Mouse (Mus musculus) CH12.LX (cell line): Measurements from ENCODE around the gene Pla2g2d. TPM values are rescaled to one million over a fixed set of nuclear protein-coding genes. Genes with fewer than 3 reads are reported as not detected.

Source experiments
- DNase-seq: peaks from one replicate; pipeline ENCODE4 v3.0.0-alpha.2; 2013; ENCODE audit errors: extremely low read depth
- H3K27ac ChIP-seq: 2 replicates; pipeline ENCODE4 v1.5.1; 2012; ENCODE audit warnings: low read depth, mild to moderate bottlenecking, control low read depth, moderate library complexity; ENCODE audit not compliant: insufficient read depth
- H3K27me3 ChIP-seq: replicated peaks from 2 replicates; pipeline ENCODE3; 2012; ENCODE audit warnings: inconsistent platforms
- H3K36me3 ChIP-seq, 2 experiments: replicated peaks in 1 of 2; 2 replicates each; pipeline versions ENCODE3 to v1.6.1; 2012; ENCODE audit warnings: inconsistent platforms in 1 of 2, low read length in 1 of 2, mild to moderate bottlenecking in 1 of 2, mixed read lengths in 1 of 2, moderate library complexity in 1 of 2; ENCODE audit not compliant: control insufficient read depth in 1 of 2, insufficient read depth in 1 of 2
- H3K4me1 ChIP-seq, 2 experiments: 2 replicates each; pipeline ENCODE4 v1.6.1; 2012; ENCODE audit warnings: inconsistent platforms in 1 of 2, moderate library complexity in 1 of 2; ENCODE audit not compliant: insufficient read depth in 2 of 2, control insufficient read depth in 1 of 2
- H3K4me2 ChIP-seq: 2 replicates; pipeline ENCODE4 v1.6.1; 2012; ENCODE audit warnings: low read depth, mild to moderate bottlenecking, control low read depth; ENCODE audit not compliant: poor library complexity, insufficient read depth, severe bottlenecking
- H3K4me3 ChIP-seq, 3 experiments: fragments of 150-350 bp in 1 of 3; sonication (generic) in 1 of 3; replicated peaks in 1 of 3; 2 replicates each; pipeline versions ENCODE3 to v1.5.1; 2011 to 2012; ENCODE audit warnings: low read depth in 2 of 3, low read length in 2 of 3, mild to moderate bottlenecking in 2 of 3, moderate library complexity in 2 of 3, control low read depth in 1 of 3, improper control_type of control experiment in 1 of 3, inconsistent platforms in 1 of 3, mixed read lengths in 1 of 3; ENCODE audit not compliant: poor library complexity in 1 of 3
- H3K79me2 ChIP-seq: replicated peaks from 2 replicates; pipeline ENCODE4 v1.6.1; 2012; ENCODE audit warnings: mild to moderate bottlenecking, moderate library complexity; ENCODE audit not compliant: control insufficient read depth, poor library complexity, insufficient read depth, severe bottlenecking; ENCODE audit errors: extremely low read depth
- H3K9ac ChIP-seq: 2 replicates; pipeline ENCODE4 v1.6.1; 2012; ENCODE audit warnings: low read depth, mild to moderate bottlenecking, control low read depth, moderate library complexity; ENCODE audit not compliant: insufficient read depth
- H3K9me3 ChIP-seq: replicated peaks from 2 replicates; pipeline ENCODE3; 2012; ENCODE audit warnings: low read length, inconsistent platforms, mixed read lengths
- CHD1 ChIP-seq: IDR thresholded peaks from 2 replicates; pipeline ENCODE4 v1.6.1; 2012; ENCODE audit warnings: low read depth, low read length, improper control_type of control experiment, inconsistent platforms
- CHD2 ChIP-seq: IDR thresholded peaks from 2 replicates; pipeline ENCODE4 v1.6.1; 2011; ENCODE audit warnings: low read length, improper control_type of control experiment
- CTCF ChIP-seq, 2 experiments: IDR thresholded peaks in 1 of 2; conservative IDR thresholded peaks in 1 of 2; 2 replicates each; pipeline ENCODE4 v1.5.1; 2011 to 2012; ENCODE audit warnings: low read depth in 2 of 2, low read length in 2 of 2, improper control_type of control experiment in 1 of 2, inconsistent platforms in 1 of 2, mild to moderate bottlenecking in 1 of 2, moderate library complexity in 1 of 2
- E2F4 ChIP-seq: IDR thresholded peaks from 2 replicates; pipeline ENCODE4 v1.6.1; 2011; ENCODE audit warnings: low read depth, low read length, improper control_type of control experiment; ENCODE audit not compliant: insufficient replicate concordance
- ELF1 ChIP-seq: IDR thresholded peaks from 2 replicates; pipeline ENCODE4 v1.6.1; 2014; ENCODE audit warnings: low read depth, mild to moderate bottlenecking, inconsistent platforms, low read length, improper control_type of control experiment
- ETS1 ChIP-seq: conservative IDR thresholded peaks from 2 replicates; pipeline ENCODE4 v1.6.1; 2012; ENCODE audit warnings: low read depth, mild to moderate bottlenecking, inconsistent platforms, low read length, improper control_type of control experiment, moderate library complexity
- GABPA ChIP-seq: IDR thresholded peaks from 2 replicates; pipeline ENCODE4 v1.6.1; 2012; ENCODE audit warnings: low read depth, low read length, improper control_type of control experiment, inconsistent platforms; ENCODE audit not compliant: insufficient replicate concordance
- IRF4 ChIP-seq: IDR thresholded peaks from 2 replicates; pipeline ENCODE4 v1.6.1; 2014; ENCODE audit warnings: low read depth, mild to moderate bottlenecking, inconsistent platforms, low read length, improper control_type of control experiment
- JUND ChIP-seq: conservative IDR thresholded peaks from 2 replicates; pipeline ENCODE4 v1.6.1; 2011; ENCODE audit warnings: low read depth, low read length, improper control_type of control experiment
- MAFK ChIP-seq: IDR thresholded peaks from 2 replicates; pipeline ENCODE4 v1.6.1; 2011; ENCODE audit warnings: low read length, improper control_type of control experiment; ENCODE audit not compliant: insufficient replicate concordance
- MAX ChIP-seq: IDR thresholded peaks from 2 replicates; pipeline ENCODE4 v1.6.1; 2011; ENCODE audit warnings: low read length, improper control_type of control experiment
- MEF2A ChIP-seq: IDR thresholded peaks from 2 replicates; pipeline ENCODE4 v1.6.1; 2014; ENCODE audit warnings: low read depth, mild to moderate bottlenecking, inconsistent platforms, low read length, improper control_type of control experiment, borderline replicate concordance
- NRF1 ChIP-seq: IDR thresholded peaks from 2 replicates; pipeline ENCODE4 v1.6.1; 2014; ENCODE audit warnings: low read depth, mild to moderate bottlenecking, inconsistent platforms, low read length, improper control_type of control experiment, moderate library complexity
- POLR2A ChIP-seq: IDR thresholded peaks from 2 replicates; pipeline ENCODE4 v1.6.1; 2011; ENCODE audit warnings: low read depth, mild to moderate bottlenecking, improper control_type of control experiment, low read length
- POLR2AphosphoS2 ChIP-seq: IDR thresholded peaks from 2 replicates; pipeline ENCODE4 v1.6.1; 2011; ENCODE audit warnings: low read depth, low read length, improper control_type of control experiment
- RCOR1 ChIP-seq: conservative IDR thresholded peaks from 2 replicates; pipeline ENCODE4 v1.6.1; 2012; ENCODE audit warnings: low read depth, mild to moderate bottlenecking, inconsistent platforms, low read length, improper control_type of control experiment
- TBP ChIP-seq: conservative IDR thresholded peaks from 2 replicates; pipeline ENCODE4 v1.6.1; 2011; ENCODE audit warnings: low read depth, low read length, improper control_type of control experiment
- UBTF ChIP-seq: IDR thresholded peaks from 2 replicates; pipeline ENCODE4 v1.6.1; 2012; ENCODE audit warnings: low read depth, mild to moderate bottlenecking, inconsistent platforms, low read length, improper control_type of control experiment, moderate library complexity
- ZC3H11A ChIP-seq: IDR thresholded peaks from 2 replicates; pipeline ENCODE4 v1.6.1; 2012; ENCODE audit warnings: low read depth, mild to moderate bottlenecking, inconsistent platforms, low read length, improper control_type of control experiment
- ZNF384 ChIP-seq: IDR thresholded peaks from 2 replicates; pipeline ENCODE4 v1.6.1; 2012; ENCODE audit warnings: low read depth, low read length, improper control_type of control experiment, inconsistent platforms
- dilution Hi-C: fragments of 300-500 bp; cut with MboI; formaldehyde crosslinking; loops from 2 replicates; pipeline ENCODE4 v1.14.3; 2020; ENCODE audit warnings: low sequenced_read_pairs; ENCODE audit not compliant: extremely low pct_unique_long_range_greater_than_20kb, extremely low pct_ligation_motif_present
- in situ Hi-C: fragments of 300-500 bp; cut with MboI; formaldehyde crosslinking; loops from 3 replicates; pipeline ENCODE4 v1.14.3; 2019; ENCODE audit warnings: low sequenced_read_pairs, low pct_ligation_motif_present, low pct_unique_long_range_greater_than_20kb, mixed read lengths
- polyA plus RNA-seq: library from polyadenylated mRNA; unstranded; fragments of >175 nt; gene quantifications from 2 replicates; pipeline ENCODE4 v1.2.1, GENCODE M21; 2012; ENCODE audit warnings: low read depth; ENCODE audit not compliant: insufficient read length
- total RNA-seq, 2 experiments: library from RNA; depleted of rRNA; stranded (reverse); fragments of 300-350 nt in 1 of 2; fragments of >200 nt in 1 of 2; gene quantifications; 2 replicates each; pipeline ENCODE4 v1.2.3; 2012 to 2014

Pla2g2d gene
- total and polyA plus RNA-seq, 3 experiments: not detected

GRCm38 (mm10) chr4:138785721-138786120 lies 10.2 kb downstream of the Pla2g2d start:
- DNase-seq: no peak
- Histone ChIP-seq H3K27ac (no peak overlapping the region), H3K9me3 (no peaks in the 10 kb centered on the region), H3K79me2 (no peaks in the 10 kb centered on the region), H3K4me3 (no peak overlapping the region), H3K27me3 (peaks cover 74% of the 10 kb centered on the region), H3K4me2 (no peak overlapping the region), H3K4me1 (0 out of 4 replicates have a peak, but pooled peaks cover 0 to 3% of the 10 kb centered on the region in 2 experiments), H3K9ac (no peak overlapping the region), H3K36me3 (no peaks in the 10 kb centered on the region)
- in situ Hi-C loops: loop anchor here (5.0 kb wide), 1 partner anchor 38 kb away; no protein-coding TSS in a partner anchor
- no peak for TF ChIP-seq JUND
- TF ChIP-seq GABPA: no peak
- no peak for TF ChIP-seq ZC3H11A
- peak in 1 of 2 experiments; percentile 34; a peak in 2 of 4 replicates for TF ChIP-seq CTCF (conservative IDR thresholded peaks at IDR 0.05 in 1 of 2, IDR thresholded peaks at IDR 0.05 in 1 of 2; ENCODE audit: low read depth in 2 of 2, low read length in 2 of 2)
- TF ChIP-seq E2F4: no peak
- dilution Hi-C loops: no loop called here

DNA sequence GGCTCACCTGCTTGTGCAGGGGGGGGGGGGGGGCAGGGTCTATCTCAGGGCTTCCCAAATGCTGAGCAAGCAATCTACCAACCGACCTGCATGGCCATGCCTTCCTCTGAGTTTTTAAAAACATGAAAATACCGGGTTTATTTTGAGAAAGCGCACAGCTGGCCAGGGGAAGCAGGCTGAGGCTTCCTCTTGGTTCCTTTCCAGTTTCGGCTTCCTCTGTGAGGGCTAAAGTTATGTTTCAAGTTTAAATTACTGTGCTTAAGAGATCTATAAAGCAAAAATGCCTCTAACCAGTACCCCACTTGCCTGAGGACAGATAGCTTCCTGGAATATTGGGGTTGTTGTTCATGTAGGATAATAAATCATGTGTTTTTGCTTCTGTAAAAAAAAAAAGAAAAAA lies 10.6 kb downstream of the Pla2g2d start:
- Histone ChIP-seq H3K4me3 (no peak overlapping the region), H3K79me2 (no peaks in the 10 kb centered on the region), H3K27ac (no peak overlapping the region), H3K27me3 (peaks cover 74% of the 10 kb centered on the region), H3K36me3 (no peaks in the 10 kb centered on the region), H3K4me1 (0 out of 4 replicates have a peak, but pooled peaks cover 0 to 3% of the 10 kb centered on the region in 2 experiments), H3K4me2 (no peak overlapping the region), H3K9ac (no peak overlapping the region), H3K9me3 (no peaks in the 10 kb centered on the region)
- no peak for DNase-seq
- dilution Hi-C loops: no loop called here
- in situ Hi-C loops: loop anchor here (5.0 kb wide), 1 partner anchor 39 kb away; no protein-coding TSS in a partner anchor
- TF ChIP-seq ELF1 (no peak), MEF2A (no peak), POLR2AphosphoS2 (no peak), MAFK (peak; percentile 21; the same call in 1 of the 2 replicates)

GRCm38 (mm10) chr4:138788381-138788780 lies 12.8 kb downstream of the Pla2g2d start:
- Histone ChIP-seq H3K9me3 (no peaks in the 10 kb centered on the region), H3K9ac (no peak overlapping the region), H3K4me1 (0 out of 4 replicates have a peak, but pooled peaks cover 0 to 3% of the 10 kb centered on the region in 2 experiments), H3K4me3 (no peak overlapping the region), H3K27me3 (peaks cover 80% of the 10 kb centered on the region), H3K4me2 (no peak overlapping the region), H3K36me3 (no peaks in the 10 kb centered on the region), H3K27ac (no peak overlapping the region), H3K79me2 (no peaks in the 10 kb centered on the region)
- in situ Hi-C loops (loop anchor here (5.0 kb wide), 1 partner anchor 41 kb away; no protein-coding TSS in a partner anchor), dilution Hi-C loops (no loop called here)
- DNase-seq: no peak
- TF ChIP-seq RCOR1 (no peak), ZNF384 (no peak), MAX (no peak), NRF1 (no peak), IRF4 (no peak), ETS1 (no peak), POLR2A (no peak), MAFK (no peak), UBTF (no peak), TBP (no peak), CHD1 (no peak), CHD2 (no peak), MEF2A (no peak), ZC3H11A (no peak)
